Mouse (Mus musculus): ENCODE results near the gene Aph1b. TPM values are rescaled to one million over a fixed set of nuclear protein-coding genes. Genes with fewer than 3 reads are reported as not detected.
A peak's percentile ranks its signal among the peaks of the same experiment; 100 is the strongest.
"Not testable (repeated sequence)": the region's sequence is repeated elsewhere in the genome, so short reads cannot be mapped to it uniquely, and the experiment has no call there.

Gene Aph1b
- 30.2 and 33.0 TPM in 2 replicates for polyA plus RNA-seq (2014; fragmentation: Nextera tagmentation; extraction: Ambion mirVana)

DNA sequence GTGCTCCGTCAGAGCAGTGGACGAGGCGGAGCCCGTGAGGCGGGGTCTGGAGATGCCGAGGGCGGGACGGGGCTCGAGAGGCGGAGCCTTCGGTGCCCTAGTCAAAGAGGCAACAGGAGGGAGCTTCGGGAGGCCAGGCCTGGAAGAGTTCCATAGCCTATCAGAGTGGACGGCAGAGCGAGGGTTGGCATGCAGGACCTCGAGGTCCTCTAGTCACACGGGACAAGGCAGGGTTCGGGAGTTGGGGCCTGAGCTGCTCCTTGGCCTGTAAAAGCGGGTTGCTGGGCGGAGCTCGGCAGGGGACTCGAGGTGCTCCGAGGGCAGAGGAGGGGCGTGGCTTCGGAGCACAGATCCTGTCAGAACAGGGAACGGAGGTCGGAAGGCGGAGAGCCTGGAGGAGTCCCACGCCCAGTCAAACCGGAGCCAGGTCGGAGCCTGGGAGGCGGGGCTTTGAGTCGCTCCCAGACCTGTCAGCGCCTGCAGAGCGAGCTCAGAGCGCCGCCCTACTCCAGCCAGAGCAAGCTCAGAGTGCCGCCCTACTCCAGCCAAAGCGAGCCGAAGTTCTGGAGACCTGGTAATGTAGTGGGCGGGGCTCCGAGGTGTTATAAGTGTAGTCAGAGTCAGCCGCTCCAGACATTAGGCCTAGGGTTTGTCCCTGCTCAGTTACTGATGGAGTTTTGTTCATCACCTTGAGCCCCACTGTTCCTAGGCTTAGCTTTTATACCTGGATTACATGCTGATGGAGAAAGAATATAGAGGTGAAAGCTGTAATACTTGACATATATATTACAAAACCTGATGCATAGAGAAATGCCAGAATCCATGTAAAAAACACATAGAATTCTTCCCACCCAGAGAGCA lies at the start of gene Aph1b:
TSS of gene Aph1b (minus strand) at position 27 of the 861 bp plus-strand sequence.
- H3K9me3 ChIP-seq (replicated peaks; ENCODE audit: control insufficient read depth, low read length): no peaks in the 10 kb centered on the region
- peaks cover 5% of the 10 kb centered on the region; the same call in 1 of the 2 replicates for H3K4me1 ChIP-seq (ENCODE audit: control insufficient read depth, insufficient read depth, low read length)
- H3K4me3 ChIP-seq (ENCODE audit: low read depth, low read length): peak within 1 kb of the TSS; percentile 68
- peak within 1 kb of the TSS; percentile 89 for H3K9ac ChIP-seq (ENCODE audit: low read length)
- no peaks in the 10 kb centered on the region for H3K36me3 ChIP-seq (ENCODE audit: control insufficient read depth, insufficient read depth, low read length)
- peak within 1 kb of the TSS; percentile 63 for H3K4me2 ChIP-seq (ENCODE audit: low read length)
- WGBS: under 1% methylated on average over 42 of the region's 42 CpGs
- peak within 1 kb of the TSS; percentile 82 for H3K27ac ChIP-seq (ENCODE audit: low read depth, low read length)
- ATAC-seq: peak; percentile 98
- peak; percentile 96 for DNase-seq (ENCODE audit: low spot score)
- no peaks in the 10 kb centered on the region for H3K27me3 ChIP-seq (replicated peaks; ENCODE audit: control insufficient read depth, insufficient read depth, low read length)

DNA sequence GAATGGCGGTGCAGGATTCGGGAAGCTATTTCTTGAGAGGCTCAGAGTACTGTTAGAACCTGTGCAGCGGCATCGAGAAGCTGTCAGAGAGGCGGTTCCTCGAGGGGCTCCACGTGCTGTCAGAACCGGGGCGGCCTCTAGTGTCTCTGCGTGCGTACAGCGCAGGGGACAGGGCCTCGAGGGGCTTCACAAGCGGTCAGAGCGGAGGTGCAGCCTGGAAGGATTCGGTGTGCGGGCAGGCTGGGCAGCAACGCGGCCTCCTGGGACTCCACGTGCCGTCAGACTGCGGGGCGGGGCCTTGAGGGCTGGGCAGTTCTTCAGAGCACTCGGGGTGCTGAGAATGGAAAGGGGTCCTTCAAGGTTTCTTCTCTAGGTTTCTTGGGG lies 39.8 kb upstream of the Aph1b start:
- H3K27ac ChIP-seq (ENCODE audit: low read depth, low read length): no peak overlapping the region
- peak; percentile 74 for ATAC-seq
- H3K4me2 ChIP-seq (ENCODE audit: low read length): peak overlapping the region; percentile 85
- no peaks in the 10 kb centered on the region for H3K36me3 ChIP-seq (ENCODE audit: control insufficient read depth, insufficient read depth, low read length)
- peak overlapping the region; percentile 51 for H3K4me3 ChIP-seq (ENCODE audit: low read depth, low read length)
- H3K9me3 ChIP-seq (replicated peaks; ENCODE audit: control insufficient read depth, low read length): no peaks in the 10 kb centered on the region
- H3K4me1 ChIP-seq (ENCODE audit: control insufficient read depth, insufficient read depth, low read length): peaks cover 6% of the 10 kb centered on the region
- 0 out of 2 replicates have a peak, but pooled peaks cover 9% of the 10 kb centered on the region for H3K27me3 ChIP-seq (replicated peaks; ENCODE audit: control insufficient read depth, insufficient read depth, low read length)
- no peak for DNase-seq (ENCODE audit: low spot score)
- 0% methylated on average over 24 of the region's 24 CpGs for WGBS
- peak overlapping the region; percentile 53; the same call in 1 of the 2 replicates for H3K9ac ChIP-seq (ENCODE audit: low read length)

DNA sequence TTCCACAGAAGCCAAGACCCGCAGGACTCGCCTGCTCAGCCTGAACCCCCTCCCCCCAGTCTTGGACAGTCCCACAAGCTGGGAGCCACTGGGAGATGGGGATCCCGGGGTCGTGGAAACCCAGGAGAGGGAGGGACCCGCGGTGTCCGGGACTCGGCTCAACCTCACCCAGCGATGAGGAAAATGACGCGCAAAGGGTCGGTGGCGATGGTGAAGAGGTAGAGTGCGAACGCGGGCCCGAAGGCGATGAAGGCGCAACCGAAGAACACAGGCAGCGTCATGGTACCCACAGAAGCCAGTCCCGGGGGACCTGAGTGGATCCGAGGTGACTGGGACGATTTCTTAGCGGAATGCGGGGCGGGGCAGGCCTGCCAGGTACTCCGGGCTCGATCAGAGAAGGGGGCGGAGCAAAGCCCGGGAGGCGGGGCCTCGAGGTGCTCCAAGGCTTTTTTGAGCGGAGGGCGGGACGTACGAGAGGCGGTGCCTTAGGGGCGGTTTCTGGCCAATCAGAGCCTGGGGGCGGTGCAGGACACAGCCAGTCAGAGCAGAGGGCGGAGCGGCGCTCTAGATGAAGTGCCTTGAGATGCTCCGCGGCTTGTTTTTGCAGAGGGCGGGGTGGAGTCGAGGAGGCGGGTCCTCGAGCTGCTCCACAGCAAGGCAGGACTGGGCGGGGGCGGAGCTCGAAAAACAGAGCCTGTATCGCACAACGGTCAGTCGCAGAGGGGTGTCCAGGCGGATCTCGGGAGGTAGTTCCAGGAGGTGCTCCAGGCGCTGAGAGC lies 39.2 kb upstream of the Aph1b start, which contains the start of gene Aph1c:
TSS of gene Aph1c (minus strand) at position 409 of the 779 bp plus-strand sequence.
- peak; percentile 100 for ATAC-seq
- Histone ChIP-seq H3K9me3 (replicated peaks; ENCODE audit: control insufficient read depth, low read length) (no peaks in the 10 kb centered on the region), H3K27me3 (replicated peaks; ENCODE audit: control insufficient read depth, insufficient read depth, low read length) (0 out of 2 replicates have a peak, but pooled peaks cover 9% of the 10 kb centered on the region), H3K9ac (ENCODE audit: low read length) (peak within 1 kb of the TSS; percentile 53), H3K4me3 (ENCODE audit: low read depth, low read length) (peak within 1 kb of the TSS; percentile 51), H3K27ac (ENCODE audit: low read depth, low read length) (no peak within 1 kb of the TSS), H3K4me1 (ENCODE audit: control insufficient read depth, insufficient read depth, low read length) (peaks cover 6% of the 10 kb centered on the region), H3K4me2 (ENCODE audit: low read length) (peak within 1 kb of the TSS; percentile 85), H3K36me3 (ENCODE audit: control insufficient read depth, insufficient read depth, low read length) (no peaks in the 10 kb centered on the region)
- DNase-seq (ENCODE audit: low spot score): peak; percentile 100
- WGBS: under 1% methylated on average over 58 of the region's 58 CpGs

DNA sequence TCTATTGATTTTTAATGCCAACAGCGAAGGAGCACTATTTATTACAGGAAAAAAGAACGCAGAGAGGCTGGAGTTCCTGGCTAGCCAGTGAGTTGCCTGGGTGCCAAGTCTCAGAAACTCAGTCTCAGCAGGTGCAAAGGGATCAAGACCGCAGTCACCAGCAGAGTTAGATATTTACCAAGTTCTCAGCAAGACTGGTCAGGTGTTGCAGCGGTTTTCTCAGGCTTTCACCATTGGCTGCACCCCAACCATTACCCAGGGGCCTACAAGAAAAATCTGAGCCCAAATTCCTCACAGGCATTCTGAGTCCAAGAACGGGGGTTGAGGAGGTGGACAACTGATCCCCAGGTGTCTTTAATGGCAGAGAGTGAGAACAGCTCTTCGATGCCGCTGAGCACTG lies 38.6 kb upstream of the Aph1b start:
- Histone ChIP-seq H3K27me3 (replicated peaks; ENCODE audit: control insufficient read depth, insufficient read depth, low read length) (0 out of 2 replicates have a peak, but pooled peaks cover 9% of the 10 kb centered on the region), H3K36me3 (ENCODE audit: control insufficient read depth, insufficient read depth, low read length) (no peaks in the 10 kb centered on the region), H3K4me3 (ENCODE audit: low read depth, low read length) (peak overlapping the region; percentile 51), H3K4me1 (ENCODE audit: control insufficient read depth, insufficient read depth, low read length) (peaks cover 6% of the 10 kb centered on the region), H3K4me2 (ENCODE audit: low read length) (peak overlapping the region; percentile 85), H3K9me3 (replicated peaks; ENCODE audit: control insufficient read depth, low read length) (no peaks in the 10 kb centered on the region), H3K27ac (ENCODE audit: low read depth, low read length) (no peak overlapping the region), H3K9ac (ENCODE audit: low read length) (peak overlapping the region; percentile 46)
- no peak for DNase-seq (ENCODE audit: low spot score)
- WGBS: 16% methylated on average over 7 of the region's 7 CpGs
- ATAC-seq: no peak

DNA sequence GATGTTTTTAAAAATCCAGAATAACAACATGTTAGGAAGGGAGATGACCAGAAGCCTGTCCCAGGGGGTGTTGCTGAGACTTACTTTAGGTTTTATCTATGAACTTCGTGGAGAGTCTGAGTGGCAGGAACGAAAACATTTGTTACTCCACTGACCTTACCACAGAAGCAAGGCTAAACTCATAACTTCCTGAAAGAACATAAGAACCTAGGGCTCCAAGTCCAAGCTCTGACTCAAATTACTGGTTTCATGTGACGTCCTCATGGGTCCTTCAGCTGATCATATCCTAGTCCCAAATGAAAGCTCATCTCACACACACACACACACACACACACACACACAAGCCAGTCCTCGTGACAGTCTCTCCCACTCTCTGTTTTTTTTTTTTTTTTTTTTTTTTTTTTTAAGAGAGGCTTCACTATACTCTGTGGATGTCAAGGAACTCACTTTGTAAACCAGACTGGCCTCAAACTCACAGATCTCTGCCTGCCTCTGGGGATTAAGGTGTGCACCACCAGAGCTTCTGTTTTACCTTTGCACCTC lies 37.1 kb upstream of the Aph1b start:
- H3K9me3 ChIP-seq (replicated peaks; ENCODE audit: control insufficient read depth, low read length): no peaks in the 10 kb centered on the region
- 74% methylated on average over 4 of the region's 4 CpGs for WGBS
- no peak for ATAC-seq

DNA sequence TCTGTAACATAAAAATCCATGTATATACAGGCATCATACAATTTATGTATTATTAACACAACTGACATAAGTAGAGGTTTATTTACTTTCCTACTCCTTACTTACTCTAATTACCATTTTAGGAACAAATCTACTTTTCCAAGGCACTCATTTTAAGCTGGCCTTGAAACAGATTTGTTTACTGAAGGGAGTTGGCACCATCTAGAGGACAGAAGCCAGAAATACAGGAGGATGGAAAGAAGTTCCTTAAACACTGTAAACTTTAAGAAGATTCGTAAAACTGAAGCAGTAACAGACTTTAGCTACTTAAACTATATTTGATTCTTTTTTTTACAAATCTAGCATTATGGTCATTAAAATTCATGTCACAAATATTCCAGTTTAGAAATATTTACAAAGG lies 30.7 kb upstream of the Aph1b start:
- no peaks in the 10 kb centered on the region for H3K27me3 ChIP-seq (replicated peaks; ENCODE audit: control insufficient read depth, insufficient read depth, low read length)
- H3K4me1 ChIP-seq (ENCODE audit: control insufficient read depth, insufficient read depth, low read length): no peaks in the 10 kb centered on the region
- WGBS: 39% methylated on average over 1 of the region's 1 CpGs
- H3K36me3 ChIP-seq (ENCODE audit: control insufficient read depth, insufficient read depth, low read length): no peaks in the 10 kb centered on the region
- H3K4me2 ChIP-seq (ENCODE audit: low read length): no peak overlapping the region
- H3K4me3 ChIP-seq (ENCODE audit: low read depth, low read length): no peak overlapping the region
- no peak for ATAC-seq
- no peaks in the 10 kb centered on the region for H3K9me3 ChIP-seq (replicated peaks; ENCODE audit: control insufficient read depth, low read length)
- DNase-seq (ENCODE audit: low spot score): peak; percentile 88
- no peak overlapping the region for H3K9ac ChIP-seq (ENCODE audit: low read length)
- H3K27ac ChIP-seq (ENCODE audit: low read depth, low read length): no peak overlapping the region

More for the DNA sequence above, 37.1 kb upstream of the Aph1b start:
- H3K4me2 ChIP-seq (ENCODE audit: low read length): no peak overlapping the region
- no peak overlapping the region for H3K27ac ChIP-seq (ENCODE audit: low read depth, low read length)
- H3K36me3 ChIP-seq (ENCODE audit: control insufficient read depth, insufficient read depth, low read length): no peaks in the 10 kb centered on the region
- 0 out of 2 replicates have a peak, but pooled peaks cover 9% of the 10 kb centered on the region for H3K27me3 ChIP-seq (replicated peaks; ENCODE audit: control insufficient read depth, insufficient read depth, low read length)
- no peak for DNase-seq (ENCODE audit: low spot score)
- peaks cover 6% of the 10 kb centered on the region for H3K4me1 ChIP-seq (ENCODE audit: control insufficient read depth, insufficient read depth, low read length)
- no peak overlapping the region for H3K9ac ChIP-seq (ENCODE audit: low read length)
- no peak overlapping the region for H3K4me3 ChIP-seq (ENCODE audit: low read depth, low read length)

DNA sequence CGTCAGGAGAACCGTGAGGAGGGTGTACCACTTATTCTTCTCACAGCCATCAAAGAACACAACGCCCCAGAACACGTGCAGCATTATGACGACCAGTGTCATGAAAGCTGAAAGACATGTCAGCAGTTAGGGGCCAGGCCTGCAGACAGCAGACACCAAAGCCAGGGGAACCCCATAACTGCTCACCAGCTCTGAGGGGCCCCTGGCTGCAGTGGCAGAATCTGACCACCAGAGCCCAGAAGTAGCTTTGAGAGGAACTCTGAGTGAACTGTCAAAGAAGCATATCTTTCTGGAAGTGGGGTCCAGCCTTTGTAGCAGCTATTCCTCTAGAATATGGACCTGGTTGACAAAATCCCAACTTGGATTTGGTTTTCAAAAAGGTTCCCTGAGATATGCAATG lies 27.0 kb upstream of the Aph1b start:
- H3K4me3 ChIP-seq (ENCODE audit: low read depth, low read length); H3K4me2 ChIP-seq (ENCODE audit: low read length); H3K36me3 ChIP-seq (ENCODE audit: control insufficient read depth, insufficient read depth, low read length); ATAC-seq; H3K4me1 ChIP-seq (ENCODE audit: control insufficient read depth, insufficient read depth, low read length); H3K27me3 ChIP-seq (replicated peaks; ENCODE audit: control insufficient read depth, insufficient read depth, low read length); H3K9me3 ChIP-seq (replicated peaks; ENCODE audit: control insufficient read depth, low read length); H3K27ac ChIP-seq (ENCODE audit: low read depth, low read length); DNase-seq (ENCODE audit: low spot score); H3K9ac ChIP-seq (ENCODE audit: low read length): not testable (repeated sequence)
- no CpG with 5 or more reads among the region's 5 CpGs for WGBS

DNA sequence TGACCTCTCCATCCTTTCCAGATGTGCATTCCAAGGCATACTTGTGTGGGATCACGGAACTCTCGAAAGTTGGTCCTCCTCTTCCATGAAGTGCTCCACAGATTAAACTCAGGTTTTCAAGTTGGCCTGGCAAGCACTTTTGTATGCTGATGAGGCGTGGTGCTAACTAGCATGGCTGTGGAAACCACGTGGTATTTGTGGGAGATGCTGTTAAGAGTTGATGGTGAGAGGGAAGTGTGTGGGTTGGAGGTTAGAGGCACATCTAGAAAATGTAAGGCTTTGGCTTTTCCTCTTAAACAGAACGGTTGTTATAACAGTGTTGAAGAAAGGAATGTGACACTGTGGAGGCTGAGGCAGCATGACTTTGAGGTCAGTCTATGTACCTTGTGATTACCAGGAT lies 25.7 kb upstream of the Aph1b start:
- Histone ChIP-seq H3K4me1 (ENCODE audit: control insufficient read depth, insufficient read depth, low read length) (no peaks in the 10 kb centered on the region), H3K27ac (ENCODE audit: low read depth, low read length) (no peak overlapping the region), H3K4me3 (ENCODE audit: low read depth, low read length) (no peak overlapping the region), H3K36me3 (ENCODE audit: control insufficient read depth, insufficient read depth, low read length) (no peaks in the 10 kb centered on the region), H3K9ac (ENCODE audit: low read length) (no peak overlapping the region), H3K4me2 (ENCODE audit: low read length) (no peak overlapping the region), H3K27me3 (replicated peaks; ENCODE audit: control insufficient read depth, insufficient read depth, low read length) (no peaks in the 10 kb centered on the region), H3K9me3 (replicated peaks; ENCODE audit: control insufficient read depth, low read length) (no peaks in the 10 kb centered on the region)
- no peak for ATAC-seq
- DNase-seq (ENCODE audit: low spot score): no peak
- WGBS: 79% methylated on average over 5 of the region's 5 CpGs
